Comparison of ENCODE assay signal across 8 mouse cellular contexts in genomic region chr9:45117741-45118431, GRCm38 (mm10). TPM values are rescaled to one million over a fixed set of nuclear protein-coding genes. Genes with fewer than 3 reads are reported as not detected.
DNase-seq lines count a peak whose midpoint lies in the region; ATAC-seq and TF ChIP-seq lines count a peak whose summit lies in the region.
"Had no signal": no experiment of that assay in that cellular context is flagged by ENCODE, and none has a peak within 500 bp of the region (broad histone marks: within the 10 kb centered on the region; RNA-seq: fewer than 3 reads in every experiment).

Gene Scn2b, plus strand, starts transcription at chr9:45117782.

- DNase-seq in left cerebral cortex, adult 18-20 months (ENCODE audit: low spot score in 2 of 2) = peak in 1 of 2 experiments; percentile 38
- no peak for DNase-seq in left cerebral cortex, adult 11 months (ENCODE audit: low spot score)
- peak; percentile 66 for DNase-seq in cerebellum, adult 9-11 months
- DNase-seq in forebrain, embryonic 11.5 days (ENCODE audit: low spot score) = no peak
- peak in 1 of 2 experiments; percentile 30 for DNase-seq in left cerebral cortex, postnatal 36 days (ENCODE audit: low spot score in 2 of 2)
- DNase-seq in B cell, adult 2 months = no peak

- H3K4me3 ChIP-seq in forebrain, embryonic 11.5 days (ENCODE audit: low read depth, low read length) = peak within 1 kb of the TSS; percentile 55
- peak within 1 kb of the TSS; percentile 57 for H3K4me3 ChIP-seq in olfactory bulb, adult 2 months (ENCODE audit: insufficient read depth, low read depth, low read length)

- intact Hi-C loops in left cerebral cortex, postnatal 36 days (cut with DNase I) = loop anchor here (5.0 kb wide), 1 partner anchor 61 kb away; the partner anchor contains the start of gene Mpzl3

- TF ChIP-seq POLR2A in olfactory bulb, adult 2 months (IDR thresholded peaks at IDR 0.05; ENCODE audit: insufficient read depth, low read depth, low read length) = no peak

- 0 out of 2 replicates have a peak, but pooled peaks have one; percentile 27 for ATAC-seq in forebrain, embryonic 11.5 days (replicated peaks; ENCODE audit: low FRiP score)

- peak within 1 kb of the TSS; percentile 77 for H3K9ac ChIP-seq in forebrain, embryonic 11.5 days (ENCODE audit: low read length)

- peaks cover 5% of the 10 kb centered on the region for H3K4me1 ChIP-seq in forebrain, embryonic 11.5 days (replicated peaks; ENCODE audit: control insufficient read depth, insufficient read depth, low read length)
- peaks cover 13% of the 10 kb centered on the region; the same call in 1 of the 2 replicates for H3K4me1 ChIP-seq in olfactory bulb, adult 2 months (ENCODE audit: control insufficient read depth, insufficient read depth, low read length)

- no peaks in the 10 kb centered on the region for H3K9me3 ChIP-seq in forebrain, embryonic 11.5 days (ENCODE audit: control insufficient read depth, low read length)

- TF ChIP-seq CTCF in olfactory bulb, adult 2 months (IDR thresholded peaks at IDR 0.05; ENCODE audit: insufficient read depth, low read depth, low read length) = no peak

- no peaks in the 10 kb centered on the region for H3K36me3 ChIP-seq in forebrain, embryonic 11.5 days (ENCODE audit: control insufficient read depth, insufficient read depth, low read length)

- H3K27me3 ChIP-seq in forebrain, embryonic 11.5 days (ENCODE audit: control insufficient read depth, insufficient read depth, low read length) = peaks cover 3% of the 10 kb centered on the region; the same call in 1 of the 2 replicates

- WGBS in forebrain, embryonic 11.5 days = 2% methylated on average over 13 of the region's 13 CpGs
- WGBS in olfactory bulb, adult 2 months = 2% methylated on average over 13 of the region's 13 CpGs

- peak within 1 kb of the TSS; percentile 59 for H3K4me2 ChIP-seq in forebrain, embryonic 11.5 days (ENCODE audit: low read depth, low read length, severe bottlenecking)

- H3K27ac ChIP-seq in forebrain, embryonic 11.5 days (ENCODE audit: low read depth, low read length) = no peak within 1 kb of the TSS
- peak within 1 kb of the TSS; percentile 73 for H3K27ac ChIP-seq in olfactory bulb, adult 2 months (ENCODE audit: insufficient read depth, low read depth, low read length)

RNA-seq across cellular contexts. Expression of gene Scn2b, which starts in this region (rescaled TPM):
- 100 to 1,000 TPM; 267 to 274 TPM for total RNA-seq in left cerebral cortex, adult 18-20 months (2021)
- polyA plus RNA-seq in forebrain, embryonic 11.5 days (2014; fragmentation: Nextera tagmentation; extraction: Ambion mirVana) = 2.9 and 3.2 TPM in 2 replicates
- 100 to 1,000 TPM; 251 to 273 TPM for total RNA-seq in left cerebral cortex, postnatal 36 days (2021)
- polyA plus RNA-seq in olfactory bulb, adult 2 months (2012; ENCODE audit: insufficient read depth, insufficient read length, low replicate concordance, missing spikeins) = not detected in 2 replicates
- total RNA-seq: common myeloid progenitor, adult 5-6 weeks had no signal
